Mouse (Mus musculus) liver, adult (tissue): ENCODE measurements at regions not wholly inside any gene's neighbourhood (a gene's known extent, or its start where the extent isn't known, plus 50 kb on each side); places are given as distances from the start of the nearest gene placed in this dataset.

Experiments
- GATA4 ChIP-seq: IDR thresholded peaks from 2 replicates; pipeline ENCODE4 v1.6.1; 2014; ENCODE audit warnings: mild to moderate bottlenecking, low read length; ENCODE audit not compliant: insufficient replicate concordance

DNA sequence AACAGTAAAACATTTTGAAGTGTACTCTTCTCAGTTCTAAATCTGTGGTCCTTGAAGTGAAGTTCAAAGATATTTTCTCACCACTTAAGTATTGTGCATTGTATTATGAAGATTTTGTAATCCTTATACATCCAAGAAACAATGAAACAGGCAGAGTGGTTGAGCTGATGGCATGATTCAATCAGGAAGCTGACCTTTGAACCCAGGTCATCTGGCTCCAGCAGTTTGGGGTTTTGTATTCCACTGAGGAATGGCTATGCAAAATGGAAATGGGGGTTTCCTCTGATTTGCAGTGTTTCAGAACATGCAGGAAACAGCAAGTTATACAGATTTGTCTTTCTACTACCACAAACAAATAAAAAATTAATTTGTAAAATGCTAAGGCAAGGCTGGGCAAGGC, 836.2 kb upstream of the Sox9 start:
- no peak for TF ChIP-seq GATA4

DNA sequence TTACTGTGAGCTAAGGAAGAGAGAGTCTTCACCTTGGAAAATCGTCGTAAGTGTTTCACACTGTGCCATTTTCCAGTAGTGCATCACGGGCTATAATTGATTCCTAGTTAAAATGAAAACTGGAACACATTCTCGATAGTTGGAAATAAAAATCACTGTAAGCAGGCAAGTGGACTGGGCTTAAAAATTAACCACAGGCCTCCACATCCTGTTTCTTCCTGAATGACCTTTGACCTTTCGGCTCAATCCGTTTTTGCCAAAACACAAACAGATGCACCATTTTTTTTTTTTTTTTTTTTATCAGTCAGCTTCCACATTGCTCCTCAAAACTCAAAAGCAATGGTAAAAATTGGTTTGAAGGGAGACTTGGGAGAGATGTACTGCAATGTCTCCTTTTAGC, 834.4 kb upstream of the Sox9 start:
- no peak for TF ChIP-seq GATA4

DNA sequence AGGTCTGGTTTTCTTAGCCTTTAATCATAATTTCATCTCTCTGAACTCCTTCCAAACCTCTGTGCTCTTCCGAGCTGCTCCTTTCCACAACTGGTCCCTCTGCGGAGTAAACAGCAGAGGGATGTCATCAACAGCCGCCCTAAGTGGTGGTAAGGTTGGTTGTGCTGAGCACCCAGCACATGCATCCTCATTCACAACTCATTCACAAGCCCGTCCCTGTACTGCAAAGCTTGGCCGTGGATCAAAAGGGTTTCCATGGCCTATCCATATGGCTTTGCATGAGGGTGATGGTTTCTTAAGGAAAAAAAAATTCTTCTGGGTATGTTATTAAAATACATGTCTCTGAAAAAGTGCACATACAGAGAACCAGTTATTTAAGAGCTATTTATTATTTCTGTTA, 828.6 kb upstream of the Sox9 start:
- TF ChIP-seq GATA4 = no peak

DNA sequence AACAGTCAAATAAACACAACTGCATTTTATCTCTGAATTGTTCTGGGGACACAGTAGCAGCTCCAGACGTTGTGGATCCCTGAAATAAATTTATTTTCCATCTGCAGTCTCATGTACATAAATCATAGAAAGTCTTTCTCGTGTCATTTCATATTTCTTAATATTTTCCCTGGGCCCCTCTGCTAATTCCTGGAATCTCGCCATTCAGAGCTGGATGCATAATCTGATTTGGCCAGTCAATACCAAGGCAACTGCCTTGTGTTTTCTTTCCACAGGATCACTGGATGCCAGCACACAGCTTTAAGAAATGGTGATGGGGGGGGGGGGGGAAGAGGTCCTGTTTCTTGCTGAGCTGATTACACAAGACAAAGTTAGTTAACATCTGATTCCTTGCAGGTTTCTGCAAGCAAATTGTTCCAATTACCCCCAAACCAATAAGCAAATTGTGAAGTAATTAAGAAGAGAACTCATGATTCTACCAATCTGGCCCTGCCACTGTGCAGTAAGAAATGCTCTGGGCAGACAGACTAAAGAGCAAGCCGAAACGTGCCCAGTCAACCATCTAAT, 824.2 kb upstream of the Sox9 start:
- no peak for TF ChIP-seq GATA4

DNA sequence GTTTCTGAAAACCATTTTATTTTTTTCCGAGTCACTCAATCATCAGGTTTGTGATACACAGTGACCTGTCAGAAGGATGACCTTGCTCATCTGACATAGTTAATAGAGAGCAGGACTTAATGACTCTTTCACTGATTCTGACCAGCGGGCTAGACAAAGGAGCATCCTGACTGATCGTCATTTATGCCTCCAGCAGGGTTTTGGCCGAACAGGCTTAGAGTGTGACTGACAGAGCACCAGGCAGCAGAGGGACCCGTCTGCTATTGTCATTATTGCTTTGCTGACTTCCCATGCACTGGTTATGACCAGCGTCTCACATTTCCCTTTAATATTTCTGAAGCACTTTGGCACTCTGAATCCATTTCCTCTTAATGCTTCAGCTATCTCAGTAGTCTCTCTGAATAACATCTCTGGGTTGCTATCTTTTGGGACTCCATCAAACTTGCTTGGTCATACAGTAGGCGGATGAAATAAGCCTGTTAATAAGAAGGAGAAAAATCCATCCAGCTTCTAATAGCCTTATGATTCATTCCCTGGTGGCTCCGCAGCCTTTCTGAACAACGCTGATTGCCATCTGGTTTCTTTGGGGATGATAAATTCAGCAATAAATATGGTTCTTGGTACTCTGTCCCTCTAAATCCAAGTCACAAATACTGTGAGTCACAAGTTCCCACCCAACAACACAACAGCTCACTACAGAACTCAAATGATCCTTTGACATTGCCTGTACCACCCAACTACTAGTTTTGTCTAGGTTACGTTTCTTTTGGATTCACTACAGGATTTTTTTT, 820.8 kb upstream of the Sox9 start:
- TF ChIP-seq GATA4 = no peak

DNA sequence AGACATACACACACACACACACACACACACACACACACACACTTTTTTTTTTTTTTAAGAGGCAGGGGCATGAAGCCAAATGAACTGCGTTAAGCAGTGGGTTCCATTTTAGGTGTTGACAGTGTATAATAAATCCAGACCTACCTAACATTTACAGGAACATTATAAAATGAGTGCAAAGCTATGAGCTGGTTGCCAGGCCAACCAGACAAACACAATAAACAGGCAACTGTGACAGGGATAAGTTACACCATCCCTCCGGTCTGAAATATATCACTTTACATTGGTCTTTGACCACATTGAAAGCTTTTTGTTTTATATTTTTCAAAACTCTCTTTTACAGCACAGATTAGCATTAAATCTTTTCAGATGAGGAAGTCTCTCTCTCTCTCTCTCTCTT, 820.2 kb upstream of the Sox9 start:
- TF ChIP-seq GATA4 = no peak

DNA sequence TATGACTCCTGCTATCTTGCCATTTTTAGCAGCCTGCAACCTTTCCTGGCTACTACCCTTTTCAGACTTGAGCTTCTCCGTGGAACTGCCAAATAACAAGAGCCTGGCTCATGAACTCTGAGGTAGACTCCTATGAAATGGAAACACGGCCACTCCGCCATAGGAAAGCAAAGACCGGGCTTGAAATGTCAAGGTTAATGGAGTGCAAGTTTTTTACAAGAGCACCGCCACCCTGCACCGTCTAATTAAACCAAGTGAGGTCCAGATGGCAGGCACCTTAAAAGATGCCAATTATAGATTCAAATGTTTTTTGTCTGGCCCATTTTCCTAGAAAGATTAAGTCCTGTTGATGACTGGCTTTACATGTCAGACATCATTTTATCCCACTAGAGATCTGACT, 818.0 kb upstream of the Sox9 start:
- TF ChIP-seq GATA4 = no peak

DNA sequence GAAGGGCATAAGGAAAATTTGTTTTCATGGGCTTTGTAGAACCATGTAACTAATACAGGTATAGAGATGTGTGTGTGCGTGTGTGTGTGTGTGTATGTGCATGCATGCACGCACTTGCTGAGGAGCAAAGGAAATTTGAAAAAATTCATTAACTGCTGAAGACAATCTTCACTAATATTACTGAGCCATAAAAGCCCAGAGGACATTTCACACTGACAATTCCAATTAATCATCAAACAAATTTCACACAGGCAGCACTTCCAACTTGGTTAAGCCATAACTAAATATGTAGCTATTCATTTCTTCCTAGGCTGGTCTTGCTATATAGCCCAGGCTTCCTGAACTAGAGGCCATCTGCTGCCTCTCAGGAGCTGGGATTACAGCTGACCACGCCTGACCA, 815.6 kb upstream of the Sox9 start:
- TF ChIP-seq GATA4 = no peak

DNA sequence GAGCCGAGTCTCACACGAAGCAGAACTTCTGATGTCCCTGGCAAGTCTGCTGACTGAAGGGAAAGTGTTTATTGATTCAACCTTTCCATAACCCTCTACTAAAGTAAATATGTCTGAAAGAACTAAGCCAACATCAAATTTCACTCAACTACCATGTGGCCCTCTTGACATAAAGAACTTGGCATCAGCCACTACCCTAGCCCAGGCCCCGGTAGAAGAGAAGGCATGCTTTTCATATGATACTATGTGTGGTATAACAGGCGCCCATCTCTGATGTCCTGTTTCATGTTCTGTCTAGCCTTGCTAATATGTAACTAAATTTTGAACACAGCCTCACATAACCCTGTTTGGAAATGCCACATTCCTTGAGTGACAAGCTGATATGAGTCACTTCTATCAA, 811.0 kb upstream of the Sox9 start:
- TF ChIP-seq GATA4 = no peak

DNA sequence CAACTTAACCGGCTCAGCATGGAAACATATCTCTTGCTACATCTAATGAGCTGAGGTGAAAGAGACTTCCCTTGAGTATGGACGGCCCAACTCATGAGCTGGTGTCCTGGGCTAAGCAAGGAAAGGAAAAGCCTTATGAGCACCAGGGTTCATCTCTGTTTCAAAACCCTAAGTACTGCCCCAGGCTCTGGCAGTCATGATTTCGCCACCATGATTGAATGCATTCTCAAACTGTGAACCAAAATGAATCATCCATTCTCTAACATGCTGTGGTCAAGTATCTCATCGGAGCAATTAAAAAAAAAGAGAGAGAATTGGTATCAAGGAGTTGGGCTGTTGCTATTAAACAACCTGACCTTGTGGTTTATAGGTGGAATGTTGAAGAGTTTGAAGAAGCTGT, 803.4 kb upstream of the Sox9 start:
- TF ChIP-seq GATA4 = no peak

DNA sequence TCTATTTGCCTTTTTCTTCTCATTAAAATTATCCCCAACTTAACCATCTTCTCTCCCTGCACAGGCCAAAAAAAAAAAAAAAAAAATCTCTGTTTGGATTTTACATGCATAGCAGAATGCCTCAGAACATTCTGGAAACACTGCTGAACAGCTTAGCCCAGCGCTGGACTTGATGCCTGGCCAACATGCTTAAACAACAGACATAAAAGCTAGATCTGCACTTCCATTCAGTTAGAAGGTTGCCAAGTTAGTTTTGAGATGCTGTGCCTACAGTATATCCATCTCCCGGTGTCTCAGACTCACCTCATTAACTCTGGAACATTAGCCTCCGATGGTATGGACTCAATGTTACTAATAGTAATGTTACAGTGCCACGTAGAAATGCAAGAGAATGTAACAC, 785.6 kb upstream of the Sox9 start:
- TF ChIP-seq GATA4 = no peak

DNA sequence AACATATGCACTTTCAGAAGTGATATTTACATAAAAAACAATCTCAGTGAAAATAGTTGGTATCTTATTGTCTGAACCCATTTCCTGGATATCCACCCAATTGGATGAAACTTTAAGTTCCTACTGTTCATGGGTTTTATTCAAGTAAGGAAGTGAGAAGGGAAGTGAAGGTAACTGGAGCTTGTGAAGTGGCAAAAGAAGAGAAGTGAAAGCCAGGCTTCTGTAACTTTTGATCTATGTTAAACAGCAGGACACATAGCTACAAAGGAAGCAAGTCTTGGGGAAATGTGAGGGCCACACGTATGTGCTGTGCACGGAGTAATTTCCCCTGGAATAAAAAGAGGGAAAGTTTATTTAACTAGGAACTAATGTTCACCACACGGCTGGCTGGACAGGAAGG, 764.1 kb upstream of the Sox9 start:
- no peak for TF ChIP-seq GATA4

DNA sequence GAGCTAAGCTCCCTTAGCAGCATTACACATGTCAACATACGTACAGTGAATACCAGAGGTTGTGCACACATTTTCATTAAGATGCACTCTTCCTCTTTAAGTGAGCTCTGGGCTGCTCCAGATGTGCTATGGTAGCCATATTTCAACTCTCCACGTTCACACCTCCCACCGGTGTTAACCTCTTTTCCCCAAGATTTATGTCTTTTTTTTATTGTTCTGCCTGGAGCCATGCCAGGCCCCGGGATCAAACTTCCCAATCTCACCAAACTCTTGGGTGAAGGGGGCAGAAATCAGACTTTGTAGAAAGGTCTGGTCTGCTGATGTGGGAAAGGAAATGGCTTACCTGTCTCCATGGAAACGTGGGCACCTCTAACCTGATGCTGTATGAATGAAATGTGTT, 754.0 kb upstream of the Sox9 start:
- TF ChIP-seq GATA4 = no peak

DNA sequence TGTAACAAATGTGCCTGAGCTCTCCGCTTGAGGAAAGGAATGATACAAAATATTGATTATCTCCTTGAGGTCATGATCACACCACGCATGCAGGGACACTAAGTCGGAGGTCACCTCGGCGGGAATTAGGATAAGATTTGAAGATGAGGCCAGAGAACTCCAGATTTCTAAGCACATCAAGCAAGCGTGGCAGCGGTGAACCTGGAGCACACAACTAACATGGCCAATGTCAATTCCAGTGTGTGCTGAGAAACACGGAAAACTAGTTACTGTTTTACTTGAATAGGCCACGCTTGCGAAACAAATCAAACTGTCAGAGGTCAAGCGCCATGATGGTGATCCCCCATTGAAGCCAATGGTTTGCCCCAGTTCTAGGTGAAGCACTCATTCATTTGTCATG, 743.3 kb upstream of the Sox9 start:
- no peak for TF ChIP-seq GATA4

DNA sequence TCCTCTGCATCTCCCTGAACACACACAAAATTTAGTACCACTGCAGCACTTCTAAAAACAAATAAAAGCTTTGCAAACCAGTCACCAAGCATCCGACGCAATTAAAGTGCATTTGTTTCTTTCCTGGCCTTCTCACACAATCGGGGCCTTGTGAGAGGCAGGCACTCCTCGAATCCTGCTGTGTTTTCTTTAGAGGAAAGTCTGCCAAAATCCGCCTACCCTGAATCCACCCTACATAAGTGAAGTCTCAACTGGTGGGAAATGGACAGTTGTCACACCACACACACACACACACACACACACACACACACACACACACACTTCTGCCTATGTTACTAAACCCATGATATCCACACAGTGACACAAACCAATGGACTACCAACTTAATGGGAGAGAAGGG, 737.6 kb upstream of the Sox9 start:
- no peak for TF ChIP-seq GATA4

DNA sequence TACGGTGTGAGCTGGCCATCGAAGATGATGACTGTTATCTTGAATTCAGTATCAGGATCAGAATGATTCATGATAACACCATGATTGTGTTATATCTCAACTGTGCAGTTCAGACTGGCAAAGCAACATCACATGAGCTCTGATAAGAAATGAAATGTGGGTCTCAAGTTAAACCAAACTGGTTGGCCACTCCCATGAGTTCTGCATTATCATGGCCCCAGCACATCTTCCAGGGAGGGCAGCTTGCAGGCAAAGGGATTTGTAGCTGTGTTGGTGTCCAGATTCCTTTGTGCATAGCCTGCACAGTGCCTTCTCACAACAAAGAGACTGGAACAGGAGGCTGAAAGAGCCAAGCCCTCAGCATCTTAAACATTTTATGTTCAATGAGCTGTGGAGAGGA, 736.7 kb upstream of the Sox9 start:
- TF ChIP-seq GATA4 = no peak

DNA sequence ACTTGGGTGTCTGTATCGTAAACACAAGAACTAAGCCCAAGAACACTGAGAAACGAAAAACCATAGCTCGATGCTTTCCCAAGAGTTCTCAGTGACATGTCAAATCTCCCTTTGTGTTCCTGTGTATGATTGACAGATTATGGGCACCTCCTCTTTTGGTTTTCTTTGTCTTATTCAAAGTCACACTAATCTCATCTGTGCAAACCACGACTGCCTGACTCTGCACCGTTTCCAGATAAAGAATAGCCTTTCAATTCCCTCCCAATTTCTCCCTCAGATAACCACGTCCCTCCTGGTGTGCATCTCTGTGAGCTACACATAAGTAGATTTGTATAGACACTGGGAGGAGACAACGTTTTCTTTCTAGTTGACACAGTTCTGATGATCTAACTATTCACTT, 731.7 kb upstream of the Sox9 start:
- no peak for TF ChIP-seq GATA4
